Mouse (Mus musculus): ENCODE measurements at regions not wholly inside any gene's neighbourhood (a gene's known extent, or its start where the extent isn't known, plus 50 kb on each side); places are given as distances from the start of the nearest gene placed in this dataset.

DNA sequence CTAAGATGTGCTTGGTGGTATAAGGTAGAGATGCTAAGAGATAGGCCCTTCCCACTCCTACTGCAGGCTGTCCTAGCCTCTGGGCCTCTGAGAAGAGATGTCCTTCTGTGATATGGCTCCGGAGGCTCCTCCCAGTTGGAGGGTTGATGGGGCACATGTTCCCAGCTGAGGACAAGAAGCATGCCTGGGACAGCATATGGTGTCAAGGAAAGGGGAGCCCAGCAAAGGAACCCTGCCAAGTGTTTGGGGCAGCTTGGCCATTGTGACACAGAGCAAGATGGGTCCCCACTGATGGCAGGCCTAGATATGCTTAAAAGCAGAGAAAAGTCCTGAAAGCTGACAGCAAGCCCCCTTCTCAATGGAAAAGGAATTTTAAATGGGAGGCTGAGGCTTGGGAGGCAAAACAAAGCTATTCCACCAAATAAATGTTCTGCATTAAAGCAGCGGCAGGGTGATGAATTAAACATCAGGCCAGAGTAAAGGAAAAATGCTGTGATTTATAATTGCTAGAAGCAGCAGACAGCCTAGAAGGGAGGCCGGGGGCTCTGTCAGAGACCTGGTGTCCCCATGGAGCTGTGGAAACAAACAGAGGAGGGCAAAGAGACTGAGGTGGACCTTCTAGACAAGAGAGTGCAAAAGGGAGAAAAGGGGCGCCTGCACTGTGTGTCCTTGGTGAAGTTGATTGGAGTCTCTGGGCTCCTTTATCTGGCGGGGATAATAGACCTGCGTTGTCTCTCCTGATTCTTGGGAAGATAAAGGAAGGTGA, 246.0 kb downstream of the Lrfn2 start:
- TF ChIP-seq CTCF (conservative IDR thresholded peaks at IDR 0.05; ENCODE audit: low read length) (no peak), POU5F1 (IDR thresholded peaks at IDR 0.05; ENCODE audit: borderline replicate concordance, low read length) (no peak), NANOG (IDR thresholded peaks at IDR 0.05; ENCODE audit: borderline replicate concordance, low read length) (no peak)

Data from E14TG2a.4 (cell line).